In genomic region chr4:149841856-149842255, GRCm38 (mm10) we compare ENCODE assay signal across 8 mouse cellular contexts.
DNase-seq lines count a peak whose midpoint lies in the region; TF ChIP-seq lines count a peak whose summit lies in the region.

No protein-coding gene starts in this region.

- 81% methylated on average over 6 of the region's 6 CpGs for WGBS in bone marrow, adult 2 months
- 72% methylated on average over 6 of the region's 6 CpGs for WGBS in lung, adult 2 months

- H3K4me1 ChIP-seq in bone marrow, adult 2 months (ENCODE audit: control insufficient read depth, insufficient read depth, low read length): peaks cover 2% of the 10 kb centered on the region; the same call in 1 of the 2 replicates
- no peaks in the 10 kb centered on the region for H3K4me1 ChIP-seq in lung, adult 2 months (ENCODE audit: control insufficient read depth, insufficient read depth, low read length)

- no peak for TF ChIP-seq POLR2A in bone marrow, adult 2 months (IDR thresholded peaks at IDR 0.05; ENCODE audit: borderline replicate concordance, control insufficient read depth, low read depth, low read length)
- TF ChIP-seq POLR2A in lung, adult 2 months (IDR thresholded peaks at IDR 0.05; ENCODE audit: borderline replicate concordance, extremely low read depth, low read depth, low read length): no peak

- intact Hi-C loops in left cerebral cortex, postnatal 4 days (cut with DNase I): no loop called here

- TF ChIP-seq CTCF in bone marrow, adult 2 months (IDR thresholded peaks at IDR 0.05; ENCODE audit: control insufficient read depth, insufficient read depth, low read length): peak; percentile 64
- TF ChIP-seq CTCF in lung, adult 2 months (IDR thresholded peaks at IDR 0.05; ENCODE audit: insufficient read depth, low read length): peak; percentile 71

- no peak overlapping the region for H3K27ac ChIP-seq in bone marrow, adult 2 months (ENCODE audit: control insufficient read depth, insufficient read depth, low read depth, low read length, poor library complexity)

- DNase-seq in cerebellum, postnatal 14 days: peak; percentile 51 to 79
- DNase-seq in cerebellum, adult 9-11 months: no peak
- DNase-seq in left cerebral cortex, postnatal 4 days: peak; percentile 62
- no peak for DNase-seq in left cerebral cortex, adult 11 months (ENCODE audit: low spot score)
- DNase-seq in lung, adult 2 months: peak; percentile 46
- DNase-seq in thymus, postnatal 25 days: peak; percentile 67
- DNase-seq in left cerebral cortex, adult 8-10 months (ENCODE audit: low spot score in 2 of 2): no peak

- H3K4me3 ChIP-seq in bone marrow, adult 2 months (replicated peaks; ENCODE audit: control insufficient read depth, low read depth, low read length): no peak overlapping the region
- H3K4me3 ChIP-seq in lung, adult 2 months (replicated peaks; ENCODE audit: extremely low read depth, low read depth, low read length): no peak overlapping the region

Comparison
In these comparisons a context has a peak if more than half of its experiments do, and no peak if none do; other contexts are left out.
1. DNase-seq: peak in cerebellum, postnatal 14 days (2 of 2), left cerebral cortex, postnatal 4 days (single experiment), lung, adult 2 months (single experiment) and thymus, postnatal 25 days (single experiment); none in cerebellum, adult 9-11 months (single experiment), left cerebral cortex, adult 11 months (single experiment) and left cerebral cortex, adult 8-10 months (0 of 2).